Mouse (Mus musculus): Measurements from ENCODE around the gene Naglu. TPM values are rescaled to one million over a fixed set of nuclear protein-coding genes. Genes with fewer than 3 reads are reported as not detected.

The Naglu gene
- total and polyA plus RNA-seq, 2 experiments: 22.1 to 38.8 TPM

DNA sequence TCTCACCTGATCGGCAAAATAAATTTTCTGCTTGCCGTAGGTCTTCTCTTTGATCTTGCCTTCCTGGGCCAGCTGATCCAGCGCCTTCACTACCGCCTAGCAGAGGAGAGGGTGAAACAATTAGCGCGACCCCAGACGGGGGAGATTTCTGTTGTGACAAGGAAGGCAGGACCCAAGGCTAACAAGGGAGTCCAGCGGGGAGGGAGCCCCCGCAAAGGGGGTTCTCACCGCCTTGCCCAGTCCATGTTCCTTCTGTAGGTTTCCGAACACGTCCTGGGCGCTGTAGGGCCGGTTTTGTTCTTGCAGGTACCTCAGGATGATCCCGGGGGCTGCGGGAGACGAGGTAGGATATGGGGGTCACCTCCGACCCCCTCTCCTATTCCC, 25.1 kb downstream of the Naglu start:
- Histone ChIP-seq H3K79me2 (ENCODE audit: control insufficient read depth, insufficient read depth, low read length) (no peaks in the 10 kb centered on the region), H3K27ac (replicated peaks; ENCODE audit: insufficient read depth, low read depth, low read length) (no peak overlapping the region), H3K4me3 (ENCODE audit: insufficient read depth, low read depth, low read length) (peak overlapping the region; percentile 43; the same call in 1 of the 2 replicates), H3K27me3 (ENCODE audit: control insufficient read depth, insufficient read depth, low read length) (no peaks in the 10 kb centered on the region), H3K36me3 (ENCODE audit: control insufficient read depth, insufficient read depth, low read length) (peaks cover 48% of the 10 kb centered on the region), H3K4me1 (ENCODE audit: control insufficient read depth, insufficient read depth, low read length) (no peaks in the 10 kb centered on the region), H3K9ac (ENCODE audit: low read depth, low read length) (peak overlapping the region; percentile 36; the same call in 1 of the 2 replicates)
- no peak for DNase-seq (ENCODE audit: extremely low read depth, low read depth, low spot score)
- TF ChIP-seq CTCF (IDR thresholded peaks at IDR 0.05; ENCODE audit: low read depth, low read length) (no peak), POLR2A (IDR thresholded peaks at IDR 0.05; ENCODE audit: extremely low read depth, insufficient read depth, low read length) (no peak)
- 4% methylated on average over 18 of the region's 18 CpGs for WGBS

DNA sequence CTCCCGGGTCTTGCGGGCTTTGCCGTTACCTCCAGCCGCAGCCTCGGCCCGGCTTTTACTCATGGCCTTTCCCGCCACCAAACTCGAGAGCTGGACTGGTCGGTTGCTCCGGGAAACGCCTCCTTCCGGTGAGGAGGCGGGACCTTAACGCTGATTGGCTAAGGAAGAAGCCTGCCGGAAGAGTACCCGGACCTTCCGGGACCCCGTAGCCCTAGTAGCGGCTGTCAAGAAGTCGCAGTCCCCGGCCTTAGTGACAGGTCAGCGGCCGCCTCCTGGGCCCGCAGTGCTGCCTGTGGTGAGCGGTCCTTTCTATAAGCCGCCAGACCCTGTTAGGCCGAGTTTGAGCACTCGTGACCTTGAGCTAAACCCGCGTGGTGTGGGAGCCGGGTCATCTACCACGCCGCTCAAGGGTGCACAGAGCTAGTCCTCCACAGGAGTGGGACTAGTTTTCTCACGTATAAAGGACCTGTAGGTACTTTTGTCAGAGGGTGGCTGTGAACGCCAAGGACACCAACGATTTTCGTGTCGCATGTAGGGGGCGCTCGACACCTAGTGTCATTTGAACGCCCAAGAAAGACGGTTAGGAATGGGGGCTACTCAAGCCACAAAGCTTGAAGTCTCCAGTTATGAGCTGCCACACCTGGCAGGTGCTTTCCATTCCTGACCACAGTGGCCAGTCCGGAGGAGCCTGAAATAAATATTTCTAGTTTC, 25.7 kb downstream of the Naglu start, which contains the start of gene Psmc3ip:
Gene Psmc3ip, minus strand, starts transcription at position 123 of the 711 bp plus-strand sequence.
- H3K27ac ChIP-seq (replicated peaks; ENCODE audit: insufficient read depth, low read depth, low read length): peak within 1 kb of the TSS; percentile 96
- peak; percentile 83 for DNase-seq (ENCODE audit: extremely low read depth, low read depth, low spot score)
- H3K4me3 ChIP-seq (ENCODE audit: insufficient read depth, low read depth, low read length): peak within 1 kb of the TSS; percentile 88
- under 1% methylated on average over 43 of the region's 43 CpGs for WGBS
- H3K27me3 ChIP-seq (ENCODE audit: control insufficient read depth, insufficient read depth, low read length): no peaks in the 10 kb centered on the region
- TF ChIP-seq CTCF (IDR thresholded peaks at IDR 0.05; ENCODE audit: low read depth, low read length) (peak; percentile 87), POLR2A (IDR thresholded peaks at IDR 0.05; ENCODE audit: extremely low read depth, insufficient read depth, low read length) (0 out of 2 replicates have a peak, but pooled peaks have one; percentile 69)
- H3K79me2 ChIP-seq (ENCODE audit: control insufficient read depth, insufficient read depth, low read length): no peaks in the 10 kb centered on the region
- no peaks in the 10 kb centered on the region for H3K4me1 ChIP-seq (ENCODE audit: control insufficient read depth, insufficient read depth, low read length)
- peak within 1 kb of the TSS; percentile 94 for H3K9ac ChIP-seq (ENCODE audit: low read depth, low read length)
- H3K36me3 ChIP-seq (ENCODE audit: control insufficient read depth, insufficient read depth, low read length): peaks cover 48% of the 10 kb centered on the region

DNA sequence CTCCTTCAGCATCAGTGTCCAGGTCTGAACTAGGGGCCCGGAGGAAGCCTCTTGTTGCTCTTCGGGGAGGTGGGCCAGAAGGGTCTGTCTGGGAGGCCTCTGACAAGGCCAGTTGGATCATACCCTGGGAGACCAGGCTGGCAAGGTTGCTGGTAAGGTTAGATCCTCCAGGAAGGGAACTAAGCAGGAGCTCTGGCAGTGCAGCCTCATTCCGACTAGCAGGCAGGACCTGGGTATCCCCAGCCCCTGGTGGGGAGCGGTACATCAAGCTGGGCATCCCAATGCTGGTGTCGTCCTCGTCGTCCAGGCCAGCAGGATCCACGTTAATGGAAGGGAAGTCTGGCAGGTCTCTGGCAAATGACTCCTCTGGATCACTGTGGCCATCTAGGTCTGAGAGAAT, 28.4 kb downstream of the Naglu start:
- 93% methylated on average over 8 of the region's 8 CpGs for WGBS
- DNase-seq (ENCODE audit: extremely low read depth, low read depth, low spot score): no peak
- Histone ChIP-seq H3K79me2 (ENCODE audit: control insufficient read depth, insufficient read depth, low read length) (no peaks in the 10 kb centered on the region), H3K27ac (replicated peaks; ENCODE audit: insufficient read depth, low read depth, low read length) (no peak overlapping the region), H3K4me3 (ENCODE audit: insufficient read depth, low read depth, low read length) (no peak overlapping the region), H3K9ac (ENCODE audit: low read depth, low read length) (no peak overlapping the region), H3K27me3 (ENCODE audit: control insufficient read depth, insufficient read depth, low read length) (no peaks in the 10 kb centered on the region), H3K36me3 (ENCODE audit: control insufficient read depth, insufficient read depth, low read length) (peaks cover 52% of the 10 kb centered on the region), H3K4me1 (ENCODE audit: control insufficient read depth, insufficient read depth, low read length) (no peaks in the 10 kb centered on the region)
- no peak for TF ChIP-seq POLR2A (IDR thresholded peaks at IDR 0.05; ENCODE audit: extremely low read depth, insufficient read depth, low read length)
- no peak for TF ChIP-seq CTCF (IDR thresholded peaks at IDR 0.05; ENCODE audit: low read depth, low read length)

DNA sequence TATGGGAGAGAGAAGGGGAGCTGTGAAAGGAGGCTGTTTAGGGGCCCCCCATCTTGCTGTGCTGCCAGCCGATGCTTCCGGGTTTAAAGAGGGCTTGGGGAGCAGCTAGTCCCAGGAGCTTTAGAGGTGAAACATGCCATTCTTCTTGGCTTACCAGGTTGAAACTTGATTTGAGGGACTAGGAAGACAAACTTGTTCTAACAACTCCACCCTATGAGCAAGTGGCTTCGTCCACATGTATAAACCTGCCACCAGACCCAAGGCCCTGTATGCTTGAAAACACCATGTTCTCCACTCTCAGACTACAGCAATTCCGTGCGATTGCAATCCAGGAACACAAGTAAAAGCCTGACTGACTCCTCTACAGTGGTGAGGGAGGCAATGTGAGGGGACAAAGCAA, 33.2 kb downstream of the Naglu start:
- no peaks in the 10 kb centered on the region for H3K4me1 ChIP-seq (ENCODE audit: control insufficient read depth, insufficient read depth, low read length)
- 87% methylated on average over 5 of the region's 5 CpGs for WGBS
- H3K9ac ChIP-seq (ENCODE audit: low read depth, low read length): no peak overlapping the region
- H3K27me3 ChIP-seq (ENCODE audit: control insufficient read depth, insufficient read depth, low read length): no peaks in the 10 kb centered on the region
- H3K79me2 ChIP-seq (ENCODE audit: control insufficient read depth, insufficient read depth, low read length): peaks cover 6% of the 10 kb centered on the region; the same call in 1 of the 2 replicates
- H3K27ac ChIP-seq (replicated peaks; ENCODE audit: insufficient read depth, low read depth, low read length): no peak overlapping the region
- no peak for TF ChIP-seq CTCF (IDR thresholded peaks at IDR 0.05; ENCODE audit: low read depth, low read length)
- no peak for TF ChIP-seq POLR2A (IDR thresholded peaks at IDR 0.05; ENCODE audit: extremely low read depth, insufficient read depth, low read length)
- H3K36me3 ChIP-seq (ENCODE audit: control insufficient read depth, insufficient read depth, low read length): peaks cover 65% of the 10 kb centered on the region
- H3K4me3 ChIP-seq (ENCODE audit: insufficient read depth, low read depth, low read length): no peak overlapping the region
- no peak for DNase-seq (ENCODE audit: extremely low read depth, low read depth, low spot score)

DNA sequence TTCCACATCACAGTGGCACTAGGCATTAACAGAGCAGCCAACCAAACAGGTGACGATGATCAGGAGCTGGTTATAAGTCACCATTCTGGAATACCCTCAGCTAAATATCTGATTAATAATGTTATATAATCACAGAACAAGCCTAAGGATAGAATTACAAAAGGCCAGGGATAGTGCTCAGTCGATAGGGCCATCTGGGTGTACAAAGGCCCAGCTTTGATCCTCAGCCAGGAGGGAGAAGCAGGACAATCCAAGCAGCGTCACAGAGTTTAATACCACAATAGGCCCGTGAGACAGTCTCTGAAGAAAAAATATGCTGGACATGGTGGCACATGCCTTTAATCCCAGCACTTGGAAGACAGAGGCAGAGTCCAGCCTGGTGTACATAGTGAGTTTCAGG, 39.5 kb downstream of the Naglu start:
- TF ChIP-seq CTCF (IDR thresholded peaks at IDR 0.05; ENCODE audit: low read depth, low read length): no peak
- TF ChIP-seq POLR2A (IDR thresholded peaks at IDR 0.05; ENCODE audit: extremely low read depth, insufficient read depth, low read length): no peak
- WGBS: 21% methylated on average over 4 of the region's 4 CpGs
- DNase-seq (ENCODE audit: extremely low read depth, low read depth, low spot score): peak; percentile 55

DNA sequence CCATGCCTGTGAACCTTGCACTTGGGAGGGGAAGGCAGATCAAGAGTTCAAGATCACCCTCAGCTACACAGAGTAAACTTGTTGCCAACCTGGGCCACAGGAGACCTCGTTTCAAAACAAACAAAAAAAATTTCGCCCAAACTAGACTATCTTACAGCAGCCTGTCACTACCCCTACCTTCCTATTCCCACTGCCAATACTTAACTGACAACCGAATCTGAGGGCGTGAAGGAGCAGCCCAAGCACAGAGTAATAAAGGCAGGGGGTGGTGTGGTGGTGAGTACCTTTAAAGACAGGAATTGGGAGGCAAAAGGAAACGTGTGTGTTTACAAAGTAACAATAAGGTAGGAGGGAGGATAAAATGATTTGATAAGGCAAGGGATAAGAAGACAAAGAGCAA, 40.9 kb downstream of the Naglu start:
- peaks cover 12% of the 10 kb centered on the region for H3K4me1 ChIP-seq (ENCODE audit: control insufficient read depth, insufficient read depth, low read length)
- no peaks in the 10 kb centered on the region for H3K27me3 ChIP-seq (ENCODE audit: control insufficient read depth, insufficient read depth, low read length)
- peaks cover 7% of the 10 kb centered on the region; the same call in 1 of the 2 replicates for H3K36me3 ChIP-seq (ENCODE audit: control insufficient read depth, insufficient read depth, low read length)
- TF ChIP-seq POLR2A (IDR thresholded peaks at IDR 0.05; ENCODE audit: extremely low read depth, insufficient read depth, low read length) (no peak), CTCF (IDR thresholded peaks at IDR 0.05; ENCODE audit: low read depth, low read length) (no peak)
- WGBS: 24% methylated on average over 5 of the region's 5 CpGs
- DNase-seq (ENCODE audit: extremely low read depth, low read depth, low spot score): peak; percentile 74
- H3K9ac ChIP-seq (ENCODE audit: low read depth, low read length): peak overlapping the region; percentile 30; the same call in 1 of the 2 replicates
- H3K79me2 ChIP-seq (ENCODE audit: control insufficient read depth, insufficient read depth, low read length): peaks cover 40% of the 10 kb centered on the region; the same call in 1 of the 2 replicates
- H3K4me3 ChIP-seq (ENCODE audit: insufficient read depth, low read depth, low read length): no peak overlapping the region
- peak overlapping the region; percentile 20 for H3K27ac ChIP-seq (replicated peaks; ENCODE audit: insufficient read depth, low read depth, low read length)

More for the DNA sequence above, 39.5 kb downstream of the Naglu start:
- peaks cover 11% of the 10 kb centered on the region for H3K4me1 ChIP-seq (ENCODE audit: control insufficient read depth, insufficient read depth, low read length)
- H3K27ac ChIP-seq (replicated peaks; ENCODE audit: insufficient read depth, low read depth, low read length): no peak overlapping the region
- no peak overlapping the region for H3K4me3 ChIP-seq (ENCODE audit: insufficient read depth, low read depth, low read length)
- no peak overlapping the region for H3K9ac ChIP-seq (ENCODE audit: low read depth, low read length)
- H3K36me3 ChIP-seq (ENCODE audit: control insufficient read depth, insufficient read depth, low read length): peaks cover 18% of the 10 kb centered on the region
- H3K27me3 ChIP-seq (ENCODE audit: control insufficient read depth, insufficient read depth, low read length): no peaks in the 10 kb centered on the region
- peaks cover 31% of the 10 kb centered on the region; the same call in 1 of the 2 replicates for H3K79me2 ChIP-seq (ENCODE audit: control insufficient read depth, insufficient read depth, low read length)

All from liver, adult 2 months (tissue).